Mouse (Mus musculus): ENCODE results near the gene Prss46. TPM values are rescaled to one million over a fixed set of nuclear protein-coding genes. Genes with fewer than 3 reads are reported as not detected.
A peak's percentile ranks its signal among the peaks of the same experiment; 100 is the strongest.

Gene Prss46
- polyA plus RNA-seq, 1 experiment from 2014 or later, result not detected

- Histone ChIP-seq H3K9me3 (replicated peaks; ENCODE audit: control insufficient read depth, low read length, poor library complexity, severe bottlenecking) (no peaks in the 10 kb centered on the region), H3K4me1 (ENCODE audit: control insufficient read depth, insufficient read depth, low read length) (no peaks in the 10 kb centered on the region), H3K36me3 (ENCODE audit: control insufficient read depth, insufficient read depth, low read length) (no peaks in the 10 kb centered on the region), H3K27me3 (ENCODE audit: control insufficient read depth, insufficient read depth, low read depth, low read length) (no peaks in the 10 kb centered on the region), H3K4me2 (ENCODE audit: low read length) (no peak overlapping the region), H3K27ac (ENCODE audit: low read length) (no peak overlapping the region), H3K4me3 (ENCODE audit: low read depth, low read length) (no peak overlapping the region), H3K9ac (ENCODE audit: low read depth, low read length) (no peak overlapping the region)
- 84% methylated on average over 7 of the region's 7 CpGs for WGBS
- no peak for ATAC-seq
Observed at GRCm38 (mm10) chr9:110849162-110849561, 4.9 kb downstream of the Prss46 start.

GRCm38 (mm10) chr9:110855903-110856302 lies 11.6 kb downstream of the Prss46 start:
- WGBS, result 79% methylated on average over 7 of the region's 7 CpGs
- H3K4me1 ChIP-seq (ENCODE audit: control insufficient read depth, insufficient read depth, low read length), result peaks cover 5% of the 10 kb centered on the region; the same call in 1 of the 2 replicates
- H3K27ac ChIP-seq (ENCODE audit: low read length), result no peak overlapping the region
- H3K4me3 ChIP-seq (ENCODE audit: low read depth, low read length), result no peak overlapping the region
- no peak overlapping the region for H3K4me2 ChIP-seq (ENCODE audit: low read length)
- H3K9me3 ChIP-seq (replicated peaks; ENCODE audit: control insufficient read depth, low read length, poor library complexity, severe bottlenecking), result no peaks in the 10 kb centered on the region
- no peaks in the 10 kb centered on the region for H3K36me3 ChIP-seq (ENCODE audit: control insufficient read depth, insufficient read depth, low read length)
- H3K9ac ChIP-seq (ENCODE audit: low read depth, low read length), result no peak overlapping the region
- no peak for ATAC-seq
- peaks cover 11% of the 10 kb centered on the region for H3K27me3 ChIP-seq (ENCODE audit: control insufficient read depth, insufficient read depth, low read depth, low read length)

- no peak overlapping the region for H3K4me2 ChIP-seq (ENCODE audit: low read length)
- no peak overlapping the region for H3K4me3 ChIP-seq (ENCODE audit: low read depth, low read length)
- H3K36me3 ChIP-seq (ENCODE audit: control insufficient read depth, insufficient read depth, low read length), result no peaks in the 10 kb centered on the region
- no peak overlapping the region for H3K27ac ChIP-seq (ENCODE audit: low read length)
- WGBS, result 74% methylated on average over 4 of the region's 4 CpGs
- peaks cover 5% of the 10 kb centered on the region; the same call in 1 of the 2 replicates for H3K4me1 ChIP-seq (ENCODE audit: control insufficient read depth, insufficient read depth, low read length)
- no peak overlapping the region for H3K9ac ChIP-seq (ENCODE audit: low read depth, low read length)
- ATAC-seq, result no peak
- no peaks in the 10 kb centered on the region for H3K9me3 ChIP-seq (replicated peaks; ENCODE audit: control insufficient read depth, low read length, poor library complexity, severe bottlenecking)
- H3K27me3 ChIP-seq (ENCODE audit: control insufficient read depth, insufficient read depth, low read depth, low read length), result peaks cover 11% of the 10 kb centered on the region
Observed at GRCm38 (mm10) chr9:110856920-110857319, 12.6 kb downstream of the Prss46 start.

GRCm38 (mm10) chr9:110857781-110858472 lies 13.6 kb downstream of the Prss46 start, which contains the start of gene Prss50:
TSS of gene Prss50 (plus strand) at chr9:110857967.
- peaks cover 5% of the 10 kb centered on the region; the same call in 1 of the 2 replicates for H3K4me1 ChIP-seq (ENCODE audit: control insufficient read depth, insufficient read depth, low read length)
- no peaks in the 10 kb centered on the region for H3K36me3 ChIP-seq (ENCODE audit: control insufficient read depth, insufficient read depth, low read length)
- H3K4me3 ChIP-seq (ENCODE audit: low read depth, low read length), result peak within 1 kb of the TSS; percentile 25
- ATAC-seq, result no peak
- H3K27ac ChIP-seq (ENCODE audit: low read length), result no peak within 1 kb of the TSS
- H3K4me2 ChIP-seq (ENCODE audit: low read length), result peak within 1 kb of the TSS; percentile 53
- peak within 1 kb of the TSS; percentile 20; the same call in 1 of the 2 replicates for H3K9ac ChIP-seq (ENCODE audit: low read depth, low read length)
- peaks cover 11% of the 10 kb centered on the region for H3K27me3 ChIP-seq (ENCODE audit: control insufficient read depth, insufficient read depth, low read depth, low read length)
- 14% methylated on average over 33 of the region's 50 CpGs for WGBS
- H3K9me3 ChIP-seq (replicated peaks; ENCODE audit: control insufficient read depth, low read length, poor library complexity, severe bottlenecking), result no peaks in the 10 kb centered on the region

GRCm38 (mm10) chr9:110858523-110858922 lies 14.2 kb downstream of the Prss46 start:
- no peak for ATAC-seq
- WGBS, result 56% methylated on average over 5 of the region's 5 CpGs
- H3K4me2 ChIP-seq (ENCODE audit: low read length), result no peak overlapping the region

GRCm38 (mm10) chr9:110858967-110859596 lies 14.8 kb downstream of the Prss46 start:
- H3K9ac ChIP-seq (ENCODE audit: low read depth, low read length), result no peak overlapping the region
- no peak overlapping the region for H3K4me3 ChIP-seq (ENCODE audit: low read depth, low read length)
- no peak for ATAC-seq
- no peak overlapping the region for H3K4me2 ChIP-seq (ENCODE audit: low read length)
- peaks cover 5% of the 10 kb centered on the region; the same call in 1 of the 2 replicates for H3K4me1 ChIP-seq (ENCODE audit: control insufficient read depth, insufficient read depth, low read length)
- H3K36me3 ChIP-seq (ENCODE audit: control insufficient read depth, insufficient read depth, low read length), result no peaks in the 10 kb centered on the region
- peaks cover 11% of the 10 kb centered on the region for H3K27me3 ChIP-seq (ENCODE audit: control insufficient read depth, insufficient read depth, low read depth, low read length)
- 91% methylated on average over 5 of the region's 5 CpGs for WGBS
- H3K9me3 ChIP-seq (replicated peaks; ENCODE audit: control insufficient read depth, low read length, poor library complexity, severe bottlenecking), result no peaks in the 10 kb centered on the region
- H3K27ac ChIP-seq (ENCODE audit: low read length), result no peak overlapping the region

More at GRCm38 (mm10) chr9:110858523-110858922, 14.2 kb downstream of the Prss46 start:
- H3K27me3 ChIP-seq (ENCODE audit: control insufficient read depth, insufficient read depth, low read depth, low read length), result peaks cover 11% of the 10 kb centered on the region
- H3K36me3 ChIP-seq (ENCODE audit: control insufficient read depth, insufficient read depth, low read length), result no peaks in the 10 kb centered on the region
- H3K4me1 ChIP-seq (ENCODE audit: control insufficient read depth, insufficient read depth, low read length), result peaks cover 5% of the 10 kb centered on the region; the same call in 1 of the 2 replicates
- no peak overlapping the region for H3K9ac ChIP-seq (ENCODE audit: low read depth, low read length)
- no peak overlapping the region for H3K4me3 ChIP-seq (ENCODE audit: low read depth, low read length)
- H3K27ac ChIP-seq (ENCODE audit: low read length), result no peak overlapping the region
- H3K9me3 ChIP-seq (replicated peaks; ENCODE audit: control insufficient read depth, low read length, poor library complexity, severe bottlenecking), result no peaks in the 10 kb centered on the region

GRCm38 (mm10) chr9:110871030-110871429 lies 26.7 kb downstream of the Prss46 start:
- no peaks in the 10 kb centered on the region for H3K36me3 ChIP-seq (ENCODE audit: control insufficient read depth, insufficient read depth, low read length)
- no peak for ATAC-seq
- H3K27me3 ChIP-seq (ENCODE audit: control insufficient read depth, insufficient read depth, low read depth, low read length), result peaks cover 3% of the 10 kb centered on the region
- no peak overlapping the region for H3K4me2 ChIP-seq (ENCODE audit: low read length)
- 20% methylated on average over 7 of the region's 7 CpGs for WGBS
- no peak overlapping the region for H3K4me3 ChIP-seq (ENCODE audit: low read depth, low read length)
- peaks cover 22% of the 10 kb centered on the region for H3K4me1 ChIP-seq (ENCODE audit: control insufficient read depth, insufficient read depth, low read length)
- H3K9ac ChIP-seq (ENCODE audit: low read depth, low read length), result no peak overlapping the region
- H3K27ac ChIP-seq (ENCODE audit: low read length), result no peak overlapping the region
- H3K9me3 ChIP-seq (replicated peaks; ENCODE audit: control insufficient read depth, low read length, poor library complexity, severe bottlenecking), result no peaks in the 10 kb centered on the region

- WGBS, result 8% methylated on average over 40 of the region's 40 CpGs
- Histone ChIP-seq H3K27me3 (ENCODE audit: control insufficient read depth, insufficient read depth, low read depth, low read length) (peaks cover 4% of the 10 kb centered on the region), H3K9me3 (replicated peaks; ENCODE audit: control insufficient read depth, low read length, poor library complexity, severe bottlenecking) (no peaks in the 10 kb centered on the region), H3K4me1 (ENCODE audit: control insufficient read depth, insufficient read depth, low read length) (peaks cover 22% of the 10 kb centered on the region), H3K27ac (ENCODE audit: low read length) (peak overlapping the region; percentile 22; the same call in 1 of the 2 replicates), H3K9ac (ENCODE audit: low read depth, low read length) (peak overlapping the region; percentile 71), H3K4me3 (ENCODE audit: low read depth, low read length) (peak overlapping the region; percentile 44), H3K4me2 (ENCODE audit: low read length) (peak overlapping the region; percentile 80), H3K36me3 (ENCODE audit: control insufficient read depth, insufficient read depth, low read length) (no peaks in the 10 kb centered on the region)
- ATAC-seq, result peak; percentile 77
Observed at GRCm38 (mm10) chr9:110873681-110874659, 29.7 kb downstream of the Prss46 start.

Measured in midbrain, embryonic 16.5 days (tissue).